Mouse (Mus musculus): ENCODE results near the gene Ltbp2. TPM values are rescaled to one million over a fixed set of nuclear protein-coding genes. Genes with fewer than 3 reads are reported as not detected.

Ltbp2 gene
- polyA plus RNA-seq, 1 experiment from 2014 or later = 11.2 TPM

DNA sequence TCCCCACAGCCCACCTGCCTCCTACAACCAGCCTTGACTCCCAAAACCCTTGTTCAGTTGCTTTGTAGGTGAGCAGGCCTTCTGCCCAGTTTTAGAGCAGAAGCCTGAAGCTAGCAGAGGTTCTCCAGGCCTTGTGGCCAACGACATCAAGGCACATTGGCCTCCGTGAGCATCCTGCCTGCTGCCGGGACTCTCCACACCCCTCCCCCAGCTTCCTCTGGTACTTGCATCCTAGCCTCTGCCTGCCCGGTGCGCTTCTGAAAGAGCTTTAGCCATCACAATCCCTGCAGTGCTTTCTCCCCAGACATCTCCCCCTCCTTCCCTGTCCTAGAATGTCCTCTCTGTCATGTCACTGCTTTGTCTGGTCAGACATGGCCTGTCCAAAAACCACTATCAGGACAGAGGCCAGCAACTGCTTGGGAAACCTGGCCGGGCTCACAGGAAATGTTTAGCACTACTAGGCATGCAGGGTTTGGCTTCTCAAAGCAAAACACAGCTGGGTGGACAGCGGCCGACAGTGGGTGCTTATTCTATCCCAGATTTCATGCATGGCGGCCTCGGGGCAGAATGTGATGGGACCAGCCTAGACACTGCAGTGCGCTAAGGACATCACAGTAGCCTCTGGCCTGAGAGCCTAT, 24.8 kb downstream of the Ltbp2 start:
- Histone ChIP-seq H3K27ac (replicated peaks; ENCODE audit: low read depth, low read length) (no peak overlapping the region), H3K27me3 (replicated peaks; ENCODE audit: control insufficient read depth, insufficient read depth, low read length) (no peaks in the 10 kb centered on the region), H3K9me3 (ENCODE audit: control insufficient read depth, low read length) (no peaks in the 10 kb centered on the region), H3K4me2 (ENCODE audit: low read depth, low read length) (no peak overlapping the region), H3K4me1 (ENCODE audit: control insufficient read depth, insufficient read depth, low read length) (peaks cover 20% of the 10 kb centered on the region), H3K36me3 (ENCODE audit: control insufficient read depth, insufficient read depth, low read length) (no peaks in the 10 kb centered on the region), H3K9ac (ENCODE audit: low read depth, low read length) (no peak overlapping the region), H3K4me3 (ENCODE audit: low read depth, low read length) (no peak overlapping the region)
- WGBS = 37% methylated on average over 11 of the region's 11 CpGs
- ATAC-seq (ENCODE audit: low read depth) (no peak), DNase-seq (ENCODE audit: low spot score) (no peak)

DNA sequence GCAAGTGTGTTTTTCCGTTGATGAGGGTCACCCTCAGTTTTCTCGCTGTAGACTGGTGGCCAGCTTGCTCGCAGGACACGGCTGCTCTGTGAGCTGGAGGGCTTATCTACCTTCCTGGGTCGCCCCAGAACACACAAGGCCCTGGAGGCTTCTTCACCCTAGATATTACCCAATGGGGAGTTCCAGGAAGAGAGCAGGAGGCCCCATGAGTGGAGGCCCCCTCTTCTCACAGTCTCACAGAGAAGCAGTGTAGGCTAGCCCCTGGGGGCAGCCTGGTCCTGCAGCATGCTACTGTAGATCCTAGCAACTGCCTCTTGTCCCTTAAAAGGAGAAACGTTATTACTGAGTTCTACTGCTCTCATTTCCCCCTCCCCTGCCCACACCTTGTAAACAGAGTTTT, 28.4 kb downstream of the Ltbp2 start:
- Histone ChIP-seq H3K9me3 (ENCODE audit: control insufficient read depth, low read length) (no peaks in the 10 kb centered on the region), H3K4me1 (ENCODE audit: control insufficient read depth, insufficient read depth, low read length) (peaks cover 34% of the 10 kb centered on the region), H3K4me3 (ENCODE audit: low read depth, low read length) (no peak overlapping the region), H3K4me2 (ENCODE audit: low read depth, low read length) (no peak overlapping the region), H3K9ac (ENCODE audit: low read depth, low read length) (no peak overlapping the region), H3K27ac (replicated peaks; ENCODE audit: low read depth, low read length) (peak overlapping the region; percentile 17; the same call in 1 of the 2 replicates), H3K36me3 (ENCODE audit: control insufficient read depth, insufficient read depth, low read length) (no peaks in the 10 kb centered on the region), H3K27me3 (replicated peaks; ENCODE audit: control insufficient read depth, insufficient read depth, low read length) (no peaks in the 10 kb centered on the region)
- 53% methylated on average over 6 of the region's 6 CpGs for WGBS
- DNase-seq (ENCODE audit: low spot score) (no peak), ATAC-seq (ENCODE audit: low read depth) (0 out of 2 replicates have a peak, but pooled peaks have one; percentile 13)

GRCm38 (mm10) chr12:84847480-84847879, 28.9 kb downstream of the Ltbp2 start:
- Histone ChIP-seq H3K27me3 (replicated peaks; ENCODE audit: control insufficient read depth, insufficient read depth, low read length) (no peaks in the 10 kb centered on the region), H3K4me1 (ENCODE audit: control insufficient read depth, insufficient read depth, low read length) (peaks cover 34% of the 10 kb centered on the region), H3K27ac (replicated peaks; ENCODE audit: low read depth, low read length) (peak overlapping the region; percentile 48), H3K9ac (ENCODE audit: low read depth, low read length) (no peak overlapping the region), H3K9me3 (ENCODE audit: control insufficient read depth, low read length) (no peaks in the 10 kb centered on the region), H3K4me3 (ENCODE audit: low read depth, low read length) (no peak overlapping the region), H3K36me3 (ENCODE audit: control insufficient read depth, insufficient read depth, low read length) (no peaks in the 10 kb centered on the region), H3K4me2 (ENCODE audit: low read depth, low read length) (0 out of 2 replicates have a peak overlapping the region, but pooled peaks have one; percentile 10)
- DNase-seq (ENCODE audit: low spot score) = peak; percentile 77
- WGBS = 27% methylated on average over 7 of the region's 7 CpGs
- 0 out of 2 replicates have a peak, but pooled peaks have one; percentile 31 for ATAC-seq (ENCODE audit: low read depth)

DNA sequence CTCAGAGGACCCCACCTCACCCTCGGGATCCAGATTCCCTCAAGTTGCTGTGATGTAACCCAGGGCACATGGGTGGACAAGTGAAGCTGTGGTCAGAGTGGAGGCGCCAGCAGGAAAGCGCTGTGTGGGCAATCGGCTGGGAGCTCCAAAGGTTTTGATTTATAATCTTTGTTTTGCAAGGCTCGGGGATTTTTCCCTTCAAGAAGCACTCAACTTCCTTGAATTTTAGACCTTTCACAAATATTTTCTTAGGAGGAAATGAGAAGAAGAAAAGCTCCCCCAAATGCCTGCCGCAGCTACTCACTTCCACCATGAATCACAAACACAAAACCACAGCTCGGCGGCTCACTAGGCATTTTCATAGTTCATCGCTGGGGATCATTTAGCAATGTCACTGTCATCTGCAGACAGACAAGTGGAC, 29.7 kb downstream of the Ltbp2 start:
- peaks cover 33% of the 10 kb centered on the region for H3K4me1 ChIP-seq (ENCODE audit: control insufficient read depth, insufficient read depth, low read length)
- no peaks in the 10 kb centered on the region for H3K27me3 ChIP-seq (replicated peaks; ENCODE audit: control insufficient read depth, insufficient read depth, low read length)
- H3K9me3 ChIP-seq (ENCODE audit: control insufficient read depth, low read length) = no peaks in the 10 kb centered on the region
- peak overlapping the region; percentile 7; the same call in 1 of the 2 replicates for H3K4me2 ChIP-seq (ENCODE audit: low read depth, low read length)
- no peaks in the 10 kb centered on the region for H3K36me3 ChIP-seq (ENCODE audit: control insufficient read depth, insufficient read depth, low read length)
- peak overlapping the region; percentile 55 for H3K27ac ChIP-seq (replicated peaks; ENCODE audit: low read depth, low read length)
- no peak for ATAC-seq (ENCODE audit: low read depth)
- no peak for DNase-seq (ENCODE audit: low spot score)
- H3K9ac ChIP-seq (ENCODE audit: low read depth, low read length) = 0 out of 2 replicates have a peak overlapping the region, but pooled peaks have one; percentile 19
- 50% methylated on average over 9 of the region's 9 CpGs for WGBS
- H3K4me3 ChIP-seq (ENCODE audit: low read depth, low read length) = no peak overlapping the region

DNA sequence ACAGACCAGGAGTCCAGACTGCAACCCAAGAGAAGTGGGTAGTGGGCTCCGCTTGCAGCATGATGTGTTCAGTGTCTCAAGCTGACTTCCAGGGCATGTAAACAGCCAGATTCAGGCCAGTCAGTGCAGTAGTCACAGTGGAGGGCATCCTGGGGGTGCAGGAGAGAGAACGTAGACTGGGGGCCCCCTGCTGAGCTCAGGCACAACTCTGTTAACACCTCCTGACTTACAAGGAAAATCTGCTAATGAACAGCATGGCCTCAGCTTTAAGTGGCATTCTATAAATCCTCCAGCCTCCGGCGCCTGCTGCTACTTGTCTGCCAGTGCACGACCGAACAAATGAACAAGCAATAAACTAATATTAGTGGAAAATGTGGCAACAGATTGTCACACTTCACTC, 33.6 kb downstream of the Ltbp2 start:
- peaks cover 41% of the 10 kb centered on the region for H3K4me1 ChIP-seq (ENCODE audit: control insufficient read depth, insufficient read depth, low read length)
- no peaks in the 10 kb centered on the region for H3K27me3 ChIP-seq (replicated peaks; ENCODE audit: control insufficient read depth, insufficient read depth, low read length)
- ATAC-seq (ENCODE audit: low read depth) = no peak
- H3K9me3 ChIP-seq (ENCODE audit: control insufficient read depth, low read length) = no peaks in the 10 kb centered on the region
- H3K4me3 ChIP-seq (ENCODE audit: low read depth, low read length) = no peak overlapping the region
- H3K9ac ChIP-seq (ENCODE audit: low read depth, low read length) = no peak overlapping the region
- 64% methylated on average over 6 of the region's 6 CpGs for WGBS
- no peak for DNase-seq (ENCODE audit: low spot score)
- H3K4me2 ChIP-seq (ENCODE audit: low read depth, low read length) = no peak overlapping the region
- 0 out of 2 replicates have a peak overlapping the region, but pooled peaks have one; percentile 4 for H3K27ac ChIP-seq (replicated peaks; ENCODE audit: low read depth, low read length)
- no peaks in the 10 kb centered on the region for H3K36me3 ChIP-seq (ENCODE audit: control insufficient read depth, insufficient read depth, low read length)

DNA sequence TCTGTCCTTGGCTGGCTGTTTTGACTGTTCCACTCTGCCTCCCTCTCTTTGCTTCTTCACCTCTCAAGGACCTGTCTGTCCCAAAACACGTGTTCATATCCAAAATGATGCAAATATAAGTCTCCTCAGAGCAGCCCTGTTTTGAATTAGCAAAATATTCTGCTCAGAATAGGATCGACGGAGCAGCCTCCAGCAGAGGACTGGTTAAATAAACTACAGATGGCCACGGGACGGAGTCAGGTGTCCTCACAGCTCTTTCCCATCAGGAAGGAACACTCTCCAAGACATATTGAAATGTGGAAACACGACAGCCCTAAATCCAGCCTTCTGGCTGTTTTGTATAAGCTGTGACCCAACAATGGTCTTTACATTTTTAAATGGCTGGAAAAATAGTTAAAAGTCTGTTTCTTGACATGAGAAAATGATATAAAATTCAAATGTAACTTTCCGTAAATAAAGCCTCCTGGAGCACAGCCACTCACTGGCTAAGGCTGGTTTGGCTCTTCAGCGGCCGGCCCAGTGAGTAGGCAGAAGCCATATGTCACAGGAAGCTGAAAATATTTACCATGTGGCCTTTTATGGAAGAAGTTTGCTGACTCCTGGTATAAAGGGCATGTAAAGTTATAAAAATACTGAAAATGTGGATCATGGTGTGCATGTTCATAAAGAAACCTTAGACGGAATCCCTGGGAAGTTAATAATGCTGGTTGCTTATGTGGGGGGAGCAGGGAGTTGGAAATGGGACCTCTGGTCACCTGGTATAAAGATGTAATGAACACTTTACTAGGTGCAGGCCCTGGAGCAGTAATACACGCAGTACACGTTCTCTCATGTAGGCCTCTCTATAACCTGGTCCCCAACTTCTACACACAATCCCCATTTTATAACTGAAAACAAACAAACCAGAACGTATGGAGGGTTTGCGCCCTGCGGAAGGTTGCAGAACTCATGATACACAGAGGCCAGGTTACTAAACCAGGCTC, 34.9 kb downstream of the Ltbp2 start:
- Histone ChIP-seq H3K27me3 (replicated peaks; ENCODE audit: control insufficient read depth, insufficient read depth, low read length) (no peaks in the 10 kb centered on the region), H3K4me3 (ENCODE audit: low read depth, low read length) (no peak overlapping the region), H3K9me3 (ENCODE audit: control insufficient read depth, low read length) (no peaks in the 10 kb centered on the region), H3K36me3 (ENCODE audit: control insufficient read depth, insufficient read depth, low read length) (no peaks in the 10 kb centered on the region), H3K4me1 (ENCODE audit: control insufficient read depth, insufficient read depth, low read length) (peaks cover 28% of the 10 kb centered on the region), H3K27ac (replicated peaks; ENCODE audit: low read depth, low read length) (peak overlapping the region; percentile 59), H3K4me2 (ENCODE audit: low read depth, low read length) (peak overlapping the region; percentile 11; the same call in 1 of the 2 replicates), H3K9ac (ENCODE audit: low read depth, low read length) (no peak overlapping the region; the same call in 1 of the 2 replicates)
- ATAC-seq (ENCODE audit: low read depth) = peak; percentile 82
- 45% methylated on average over 15 of the region's 15 CpGs for WGBS
- DNase-seq (ENCODE audit: low spot score) = peak; percentile 79

DNA sequence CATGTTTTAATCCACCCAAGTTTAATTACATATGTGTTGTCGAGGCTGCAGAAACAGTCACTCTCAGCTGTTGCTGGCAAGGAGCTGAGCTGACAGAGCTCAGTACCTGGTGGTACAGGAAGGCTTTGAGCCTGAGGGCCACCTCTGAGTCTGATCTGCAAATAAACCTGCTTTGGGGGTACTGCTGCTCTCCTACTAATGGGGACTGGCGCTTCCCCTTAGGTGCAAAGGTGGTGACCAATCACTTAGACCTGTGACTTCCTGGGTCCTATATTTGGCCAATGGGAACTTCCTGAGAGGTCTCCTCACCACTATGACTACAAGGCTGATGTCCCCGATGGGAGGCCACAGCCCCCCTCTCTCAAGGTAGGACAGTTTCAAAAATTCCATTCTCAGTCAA, 35.6 kb downstream of the Ltbp2 start:
- no peak for DNase-seq (ENCODE audit: low spot score)
- Histone ChIP-seq H3K4me1 (ENCODE audit: control insufficient read depth, insufficient read depth, low read length) (peaks cover 27% of the 10 kb centered on the region), H3K9ac (ENCODE audit: low read depth, low read length) (no peak overlapping the region; the same call in 1 of the 2 replicates), H3K36me3 (ENCODE audit: control insufficient read depth, insufficient read depth, low read length) (no peaks in the 10 kb centered on the region), H3K4me2 (ENCODE audit: low read depth, low read length) (peak overlapping the region; percentile 11; the same call in 1 of the 2 replicates), H3K9me3 (ENCODE audit: control insufficient read depth, low read length) (no peaks in the 10 kb centered on the region), H3K27ac (replicated peaks; ENCODE audit: low read depth, low read length) (peak overlapping the region; percentile 59; the same call in 1 of the 2 replicates), H3K27me3 (replicated peaks; ENCODE audit: control insufficient read depth, insufficient read depth, low read length) (no peaks in the 10 kb centered on the region), H3K4me3 (ENCODE audit: low read depth, low read length) (no peak overlapping the region)
- ATAC-seq (ENCODE audit: low read depth) = no peak
- 43% methylated on average over 3 of the region's 3 CpGs for WGBS

DNA sequence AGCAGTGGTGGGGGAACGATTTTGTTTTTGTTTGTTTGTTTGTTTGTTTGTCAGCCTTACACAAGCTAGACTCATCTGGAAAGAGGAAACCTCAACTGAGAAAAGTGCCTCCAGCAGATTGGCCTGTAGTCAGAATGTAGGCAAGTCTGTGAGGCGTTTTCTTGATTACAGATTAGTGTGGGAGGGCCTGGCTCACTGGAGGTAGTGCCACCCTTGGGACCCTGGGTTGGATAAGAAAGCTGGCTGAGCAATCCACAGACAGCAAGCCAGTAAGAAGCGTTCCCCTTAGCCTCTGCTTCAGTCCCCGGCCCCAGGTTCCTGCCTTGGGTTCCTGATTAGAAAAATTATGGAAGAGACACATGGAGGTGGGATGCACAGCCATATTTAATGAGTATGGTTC, 36.4 kb downstream of the Ltbp2 start:
- no peak overlapping the region for H3K27ac ChIP-seq (replicated peaks; ENCODE audit: low read depth, low read length)
- DNase-seq (ENCODE audit: low spot score) = no peak
- H3K36me3 ChIP-seq (ENCODE audit: control insufficient read depth, insufficient read depth, low read length) = no peaks in the 10 kb centered on the region
- no peaks in the 10 kb centered on the region for H3K27me3 ChIP-seq (replicated peaks; ENCODE audit: control insufficient read depth, insufficient read depth, low read length)
- 71% methylated on average over 4 of the region's 4 CpGs for WGBS
- H3K4me1 ChIP-seq (ENCODE audit: control insufficient read depth, insufficient read depth, low read length) = peaks cover 25% of the 10 kb centered on the region
- ATAC-seq (ENCODE audit: low read depth) = no peak
- H3K4me2 ChIP-seq (ENCODE audit: low read depth, low read length) = no peak overlapping the region
- H3K4me3 ChIP-seq (ENCODE audit: low read depth, low read length) = no peak overlapping the region
- H3K9ac ChIP-seq (ENCODE audit: low read depth, low read length) = no peak overlapping the region
- H3K9me3 ChIP-seq (ENCODE audit: control insufficient read depth, low read length) = no peaks in the 10 kb centered on the region
